Mouse (Mus musculus) kidney, postnatal 4 days (tissue): ENCODE results near the gene Tnip1.
"Not testable (repeated sequence)": the region's sequence is repeated elsewhere in the genome, so short reads cannot be mapped to it uniquely, and the experiment has no call there.

Experiments
- DNase-seq, 2 experiments: peaks; one replicate each; pipeline ENCODE4 v3.0.0; 2021; ENCODE audit warnings: mixed read lengths in 2 of 2

The Tnip1 gene

DNA sequence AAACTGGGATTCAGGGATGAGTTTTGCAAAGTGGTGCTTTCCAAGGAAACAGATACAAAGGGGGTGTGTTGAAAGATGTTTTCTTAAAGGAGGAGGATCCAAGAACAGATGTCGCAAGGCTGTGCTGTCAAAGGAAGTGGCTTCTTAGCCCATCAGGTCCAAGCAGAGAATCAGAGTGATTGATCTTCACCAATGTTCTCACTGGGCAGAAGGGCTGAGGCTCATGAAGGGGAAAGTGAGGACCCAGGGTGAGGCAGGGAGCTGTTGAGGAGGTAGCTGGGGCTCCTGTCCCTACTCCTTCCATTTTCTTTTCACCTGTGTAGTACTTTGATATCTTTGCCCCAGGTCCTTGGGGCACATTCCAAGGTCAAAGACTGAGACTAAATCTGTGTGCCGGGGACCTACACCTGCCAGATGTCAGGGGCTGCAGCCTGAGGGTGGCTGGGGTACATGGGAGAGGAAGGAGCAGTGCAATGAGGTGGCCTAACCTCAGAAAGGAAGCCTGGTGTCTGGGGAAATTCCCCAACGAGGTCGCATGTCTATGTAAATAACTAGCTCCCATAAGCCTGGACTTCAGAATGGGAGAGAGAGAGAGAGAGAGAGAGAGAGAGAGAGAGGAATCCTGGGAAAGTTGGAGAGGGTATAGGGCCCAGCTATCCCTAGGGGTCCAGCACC is 9.5 kb upstream of the Tnip1 start:
- no peak for DNase-seq

DNA sequence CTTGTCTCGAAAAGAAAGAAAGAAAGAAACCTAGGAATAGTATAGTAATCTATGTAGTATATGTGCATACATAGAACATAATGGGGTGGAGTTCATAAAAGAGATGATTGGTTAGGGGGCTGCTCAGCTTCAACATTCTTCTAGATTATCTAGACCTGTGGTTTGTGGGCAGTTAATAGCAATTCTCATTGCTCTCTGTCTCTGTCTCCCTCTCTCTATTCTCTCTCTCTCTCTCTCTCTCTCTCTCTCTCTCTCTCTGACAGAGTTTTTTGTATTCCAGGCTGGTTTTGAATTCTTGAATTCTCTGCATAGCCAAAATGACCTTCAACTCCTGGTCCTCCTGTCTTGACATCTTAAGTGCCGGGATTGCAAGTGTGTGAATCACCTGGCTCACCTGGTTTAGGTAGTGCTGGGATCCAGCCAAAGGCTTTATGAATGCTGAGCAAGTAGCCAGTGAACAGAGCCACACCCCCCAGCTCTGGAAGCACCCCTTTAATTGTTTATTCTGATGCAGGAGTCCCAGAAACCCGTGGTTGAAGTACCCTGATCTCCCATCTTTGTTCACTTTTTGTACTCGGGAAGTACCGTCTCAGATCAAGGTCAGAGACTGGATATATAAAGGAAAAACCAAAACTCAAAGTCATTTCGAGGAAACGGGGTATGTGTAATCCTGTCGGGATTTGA is 8.8 kb upstream of the Tnip1 start:
- no peak for DNase-seq

DNA sequence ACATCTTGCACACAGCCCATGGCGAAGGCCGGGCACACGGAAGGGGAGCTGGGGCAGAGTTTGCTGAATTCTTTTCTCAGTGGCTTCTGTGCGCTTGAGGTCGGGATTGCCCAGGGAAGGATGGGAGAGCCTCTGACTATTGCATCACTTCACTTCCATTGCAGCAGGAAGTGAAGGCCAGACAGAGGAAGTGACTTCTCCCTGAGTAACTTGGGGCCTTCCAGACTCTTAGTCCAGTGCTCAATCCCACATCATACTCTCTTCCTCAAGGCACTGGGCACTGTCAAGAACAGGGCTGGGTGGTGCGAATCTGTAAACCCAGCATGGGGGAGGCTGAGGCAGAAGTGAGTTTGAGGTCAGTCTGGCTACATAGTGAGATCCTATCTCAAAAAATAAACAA is 2.5 kb upstream of the Tnip1 start:
- no peak for DNase-seq

DNA sequence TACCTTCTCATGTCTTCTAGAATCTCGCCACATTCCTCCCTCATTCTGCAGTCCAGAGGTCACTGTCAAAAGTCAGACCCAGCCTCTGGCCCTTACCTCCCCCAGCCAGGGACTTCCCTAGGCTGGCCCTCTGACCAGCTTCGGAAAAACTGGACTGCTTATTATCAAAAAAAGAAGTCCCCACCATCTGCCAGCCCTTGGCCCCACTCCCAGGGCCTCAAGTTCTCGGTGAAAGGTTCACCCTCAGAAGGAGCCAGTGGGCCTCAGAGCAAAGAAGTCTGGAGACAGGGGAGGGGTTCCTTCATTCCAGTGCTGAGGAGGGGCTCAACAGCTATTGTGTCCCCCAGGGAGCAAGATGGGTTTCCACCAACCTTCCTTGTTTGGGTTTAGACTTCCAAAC is 796 bp downstream of the Tnip1 start:
- DNase-seq, result no peak

DNA sequence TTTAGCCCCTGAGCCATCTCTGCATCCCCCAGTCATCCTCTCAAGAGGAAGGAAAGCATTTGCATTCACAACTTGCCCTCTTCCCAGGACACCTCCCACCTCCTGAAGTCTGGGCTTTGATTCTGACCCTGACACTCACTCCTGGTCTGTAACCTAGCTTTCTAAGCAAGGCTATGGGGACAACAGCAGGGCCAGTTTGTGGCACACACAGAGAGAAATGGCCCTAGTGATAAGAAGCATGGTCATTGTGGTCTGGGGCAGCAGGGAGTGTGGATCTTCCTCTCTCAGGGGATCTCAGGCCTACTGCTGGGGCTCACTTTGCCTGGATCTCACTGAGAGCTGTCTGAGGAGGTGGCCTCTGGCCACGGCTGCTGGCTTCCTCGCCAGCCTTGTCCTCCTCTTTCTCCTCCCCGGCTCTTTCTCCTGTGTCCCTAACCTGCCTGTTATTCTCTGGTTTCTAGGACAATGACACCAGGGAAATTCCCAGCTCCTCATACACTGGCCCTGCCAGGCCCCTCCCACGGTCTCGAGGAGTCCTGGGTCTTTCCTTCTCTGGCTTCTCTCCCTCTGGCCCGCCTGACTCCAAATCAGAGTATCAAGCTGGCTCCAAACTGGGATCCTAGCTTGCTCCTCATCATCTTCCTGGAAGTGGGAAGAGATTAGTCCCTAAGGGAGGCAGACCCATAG is 1.4 kb downstream of the Tnip1 start:
- no peak for DNase-seq

DNA sequence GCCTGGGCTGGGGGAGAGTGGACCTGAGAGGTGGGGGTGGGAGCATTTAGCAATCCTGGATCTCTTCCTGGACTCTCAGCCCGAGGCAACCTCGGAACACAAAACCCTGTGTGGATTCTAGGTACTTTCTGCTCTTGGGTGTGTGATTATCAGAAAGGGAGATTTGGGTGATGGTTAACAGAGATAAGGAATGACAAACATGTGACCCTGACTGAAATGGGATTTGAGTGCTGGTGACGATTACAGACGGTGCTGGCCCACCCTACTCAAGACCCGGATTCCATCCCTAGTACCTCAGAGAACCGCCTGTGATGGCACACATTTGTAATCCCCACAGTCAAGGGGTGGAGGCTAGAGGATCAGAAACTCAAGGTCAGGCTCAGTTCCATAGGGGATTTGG is 2.5 kb downstream of the Tnip1 start:
- DNase-seq, result no peak

DNA sequence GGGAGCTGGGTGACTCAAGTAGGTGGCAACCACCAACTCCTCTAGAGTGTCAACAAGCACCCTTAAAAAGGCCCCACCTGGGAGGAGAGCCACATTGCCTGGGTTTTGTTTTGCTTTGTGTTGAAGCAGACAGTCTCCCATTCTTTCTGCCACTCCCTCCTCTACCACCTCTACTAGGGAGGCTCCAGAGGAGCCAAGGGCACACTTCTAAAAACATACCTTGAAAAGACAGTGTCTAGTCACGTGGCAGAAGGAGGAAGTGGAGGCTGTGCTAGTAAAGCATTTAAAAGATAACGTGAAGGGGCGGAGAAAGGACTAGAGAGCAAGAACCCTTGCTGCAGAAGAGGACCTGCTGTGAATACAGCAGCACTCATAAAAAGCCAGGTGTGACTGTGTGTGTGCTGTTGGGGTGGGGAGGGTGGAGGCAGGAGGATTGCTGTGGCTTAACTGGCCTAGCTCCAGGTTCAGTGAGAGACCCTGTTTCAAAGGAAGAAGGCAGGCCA is 4.1 kb downstream of the Tnip1 start:
- no peak for DNase-seq

DNA sequence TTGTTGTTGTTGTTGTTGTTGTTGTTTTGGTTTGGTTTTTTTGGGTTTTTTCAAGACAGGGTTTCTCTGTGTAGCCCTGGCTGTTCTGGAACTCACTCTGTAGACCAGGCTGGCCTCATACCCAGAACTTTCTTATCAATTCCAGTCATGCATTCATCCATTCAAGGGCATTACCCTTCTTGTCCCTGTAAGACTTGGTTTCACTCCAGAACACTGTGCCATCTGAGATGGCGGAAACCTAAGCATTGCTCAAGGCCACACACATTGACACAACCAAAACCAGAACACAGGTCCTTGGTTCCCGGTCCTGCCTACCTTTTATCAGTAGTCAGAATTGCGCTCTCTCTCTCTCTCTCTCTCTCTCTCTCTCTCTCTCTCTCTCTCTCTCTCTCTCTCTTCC is 5.0 kb downstream of the Tnip1 start:
- not testable (repeated sequence) for DNase-seq

DNA sequence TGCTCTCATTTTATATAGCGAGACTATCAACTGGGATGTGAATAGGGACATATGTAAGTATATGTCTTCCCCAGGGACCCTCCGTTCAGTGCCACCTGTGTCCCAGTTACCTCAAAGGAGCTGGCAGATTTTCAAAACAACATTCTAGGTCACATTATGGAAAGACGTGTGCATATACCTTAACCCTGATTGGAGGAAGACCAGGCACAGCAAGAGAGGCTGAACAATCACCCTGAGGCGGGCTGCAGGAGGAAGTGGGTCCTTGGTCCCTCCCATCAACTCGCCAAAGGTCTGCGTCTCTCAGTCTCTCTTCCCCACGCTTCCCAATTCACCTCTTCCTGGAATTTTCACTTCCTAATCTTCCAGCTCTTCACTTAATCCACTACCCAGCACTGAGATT is 5.8 kb downstream of the Tnip1 start:
- DNase-seq, result no peak

DNA sequence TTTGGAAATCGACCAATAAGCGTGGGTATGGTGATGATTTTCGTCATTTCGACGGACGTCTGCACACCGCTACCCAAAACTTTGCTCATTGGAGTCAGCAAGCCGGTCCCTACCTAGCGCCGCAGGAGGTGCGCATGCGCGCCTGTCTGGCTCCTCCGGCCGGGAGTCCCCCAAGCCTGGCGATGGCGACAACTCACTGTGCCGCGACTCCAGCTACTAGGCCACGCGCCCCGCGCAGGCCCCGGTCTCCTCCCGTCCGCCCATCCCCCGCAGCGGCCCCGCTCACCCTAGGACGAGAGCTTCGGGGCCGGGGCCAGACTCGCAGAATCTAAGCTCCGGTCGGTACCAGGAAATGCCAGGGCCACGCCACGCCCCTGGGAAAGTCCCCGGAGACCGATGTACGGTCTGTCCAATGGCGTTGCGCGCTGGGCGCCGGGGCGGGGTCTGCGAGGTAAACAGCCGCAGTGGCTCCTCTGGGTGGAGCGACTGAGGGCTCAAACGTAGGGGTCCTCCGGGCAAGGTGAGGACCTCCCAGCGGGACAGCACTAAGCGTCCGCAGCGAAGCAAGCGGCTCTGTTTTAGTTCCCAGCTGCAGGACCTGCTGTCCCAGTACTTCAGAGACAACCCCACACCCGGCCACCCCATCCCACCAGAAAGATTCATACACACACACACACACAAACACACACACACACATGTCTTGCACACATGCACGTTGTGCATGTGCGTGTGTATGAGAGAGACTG is 6.8 kb downstream of the Tnip1 start:
- DNase-seq, result peak; percentile 99 to 100

DNA sequence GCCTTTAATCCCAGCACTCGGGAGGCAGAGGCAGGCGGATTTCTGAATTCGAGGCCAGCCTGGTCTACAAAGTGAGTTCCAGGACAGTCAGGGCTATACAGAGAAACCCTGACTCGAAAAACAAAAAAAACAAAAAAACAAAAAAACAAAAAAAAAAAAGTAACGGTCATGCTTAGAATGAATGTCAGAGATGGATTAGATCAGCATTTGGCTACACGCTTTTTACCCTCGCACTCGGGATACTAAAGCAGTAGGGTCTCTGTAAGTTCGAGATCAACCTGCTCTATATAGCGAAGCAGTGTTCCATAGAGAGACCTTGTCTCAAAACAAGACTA is 7.3 kb downstream of the Tnip1 start:
- DNase-seq, result not testable (repeated sequence)

DNA sequence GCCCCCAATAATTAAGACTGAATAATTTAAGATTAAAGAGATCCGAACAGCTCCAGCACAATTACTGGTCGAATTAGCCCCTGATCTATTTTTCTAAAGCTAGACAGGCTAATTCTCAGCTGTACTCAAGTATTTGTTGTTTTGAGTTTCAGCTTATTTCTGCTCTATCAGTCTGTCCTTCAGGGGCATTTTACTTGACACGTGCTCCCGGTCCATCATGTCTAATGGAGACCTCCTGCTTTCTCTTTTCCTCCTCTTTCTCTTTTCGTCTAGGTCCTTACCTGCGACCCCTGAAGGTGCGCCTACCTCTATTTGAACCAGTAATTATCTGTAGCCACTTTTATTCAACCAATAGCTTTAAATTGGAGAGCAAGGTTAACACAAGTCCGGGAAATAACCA is 8.0 kb downstream of the Tnip1 start:
- no peak for DNase-seq

DNA sequence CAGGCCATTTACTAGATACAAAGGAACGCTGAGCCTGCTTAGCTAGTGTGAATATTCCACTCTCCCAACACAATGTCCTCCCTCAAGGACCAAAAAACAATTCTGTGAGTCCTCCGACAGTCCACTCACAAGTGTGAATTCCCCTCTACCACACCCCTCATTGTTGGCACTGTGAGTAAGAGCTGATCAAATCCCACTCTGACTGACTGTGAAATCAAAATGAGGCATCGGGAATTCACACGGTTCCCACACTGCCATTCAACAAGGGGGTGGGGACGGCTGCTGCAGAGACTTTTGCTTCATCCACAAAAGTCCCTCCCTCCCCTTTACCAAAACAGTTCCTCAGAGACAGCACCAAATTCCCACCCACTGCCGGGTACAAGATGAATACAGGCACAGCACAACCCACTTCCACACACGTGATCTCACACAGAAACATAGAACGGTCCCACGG is 8.7 kb downstream of the Tnip1 start:
- no peak for DNase-seq

DNA sequence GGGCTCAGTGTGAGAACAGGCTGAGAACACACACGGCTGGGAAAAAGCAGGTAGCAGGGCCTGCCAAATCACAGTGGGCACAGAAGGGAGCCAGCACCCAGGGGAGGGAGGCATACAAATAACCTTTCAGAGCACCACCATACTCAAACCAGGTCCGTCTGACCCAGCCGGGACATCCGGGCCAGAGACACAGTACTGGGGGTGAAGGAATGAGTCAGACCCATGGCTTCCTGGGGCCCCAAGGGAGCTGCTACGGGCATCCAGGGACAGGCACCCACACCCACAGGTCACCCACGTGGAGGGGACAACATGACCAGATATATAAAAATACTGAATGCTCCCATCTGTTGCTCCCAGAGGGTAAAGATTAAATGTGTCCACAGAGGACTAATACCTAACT is 10.1 kb downstream of the Tnip1 start:
- DNase-seq, result no peak

DNA sequence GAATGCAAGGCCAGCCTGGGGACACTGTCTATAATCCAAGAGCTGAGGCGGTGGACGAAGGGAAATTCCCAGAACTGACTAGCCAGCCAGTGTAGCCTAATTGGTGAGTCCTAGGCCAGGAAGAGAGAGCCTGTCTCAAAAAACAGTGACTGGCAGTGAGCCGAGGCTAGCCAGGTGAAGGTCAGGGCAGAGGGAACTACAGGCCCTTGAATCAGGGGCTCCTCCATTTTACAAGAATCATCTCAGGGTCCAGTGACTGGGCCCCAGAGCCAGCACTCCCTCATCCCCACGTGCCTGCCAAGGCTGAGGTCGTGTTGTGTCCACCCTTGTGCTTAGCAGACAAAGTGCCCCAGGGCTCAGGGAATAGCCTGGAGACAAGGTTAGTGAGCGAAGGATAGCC is 12.0 kb downstream of the Tnip1 start:
- DNase-seq, result no peak

DNA sequence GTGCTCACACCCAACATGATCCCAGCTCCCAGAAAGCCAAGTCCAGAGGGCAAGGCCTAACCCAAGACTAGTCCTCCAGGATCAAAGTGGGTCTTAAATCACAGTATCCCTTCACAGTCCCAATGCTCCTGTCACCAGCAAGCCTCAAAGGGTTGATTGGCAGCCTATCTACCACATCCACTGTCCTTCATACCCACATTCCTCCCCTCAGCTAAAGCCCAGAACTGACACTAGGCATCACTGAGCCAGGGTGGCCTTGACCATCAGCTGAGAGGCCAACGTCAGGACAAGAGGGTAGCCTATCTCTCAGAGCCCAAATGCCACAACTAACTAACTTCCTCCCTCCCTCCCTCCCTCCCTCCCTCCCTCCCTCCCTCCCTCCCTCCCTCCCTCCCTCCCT is 13.0 kb downstream of the Tnip1 start:
- no peak for DNase-seq

DNA sequence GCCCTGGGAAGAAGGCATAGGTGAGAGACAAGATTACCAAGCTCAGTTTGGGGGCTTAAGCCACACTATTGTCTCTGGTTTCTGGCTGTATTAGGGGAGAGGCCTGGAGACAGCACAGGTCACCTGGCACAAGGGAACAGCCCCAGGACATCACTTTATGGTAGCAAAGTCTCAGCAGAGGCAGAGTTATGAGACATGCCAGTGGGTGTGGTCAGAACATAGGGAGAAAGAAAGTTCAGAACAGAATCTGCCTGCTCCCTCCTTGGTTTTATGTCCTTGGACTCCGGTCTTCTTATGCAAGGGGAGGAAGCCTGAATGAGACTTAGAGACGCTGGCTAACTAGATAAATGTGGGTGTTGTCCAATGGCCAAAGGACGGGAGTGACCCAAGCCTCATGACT is 18.0 kb downstream of the Tnip1 start:
- no peak for DNase-seq

DNA sequence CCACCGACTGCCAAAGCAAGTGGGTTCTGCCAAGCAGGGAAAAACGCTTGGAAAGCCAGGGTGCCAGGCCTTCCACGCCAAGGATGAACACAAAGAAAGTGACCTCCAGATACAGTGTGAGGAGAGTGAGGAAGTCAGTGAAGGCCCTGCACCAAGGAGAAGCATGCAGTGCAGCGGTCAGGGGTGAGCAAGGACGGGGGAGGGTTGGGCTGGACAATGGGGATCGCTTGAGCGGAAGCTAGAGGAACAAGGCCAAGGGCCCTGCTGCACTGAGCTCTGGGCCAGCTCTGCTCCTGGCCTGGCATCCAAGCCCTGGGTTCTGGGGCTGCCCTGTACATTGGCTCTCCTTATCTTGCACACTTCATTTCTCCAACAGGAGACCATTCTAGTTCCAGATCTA is 22.7 kb downstream of the Tnip1 start:
- DNase-seq, result no peak

DNA sequence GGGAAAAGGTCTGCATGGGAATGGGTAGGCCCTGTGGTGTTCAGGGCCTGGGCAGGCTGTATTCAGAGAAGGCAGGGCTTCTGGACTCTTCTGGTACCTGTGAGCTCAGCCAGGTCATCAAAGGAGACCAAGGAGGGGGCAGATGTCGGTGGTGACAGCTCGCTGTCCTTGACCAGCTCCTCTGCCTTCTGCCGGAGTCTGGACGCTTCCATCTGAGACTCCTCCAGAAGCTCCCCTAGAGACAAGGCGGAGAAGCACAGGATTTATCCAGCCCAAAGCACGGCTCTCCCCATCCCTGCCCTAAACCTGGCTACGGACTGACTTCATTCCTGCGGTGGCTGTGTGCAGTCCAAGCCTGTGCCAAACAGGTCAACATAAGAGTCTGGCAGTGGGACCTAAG is 23.2 kb downstream of the Tnip1 start:
- DNase-seq, result no peak

DNA sequence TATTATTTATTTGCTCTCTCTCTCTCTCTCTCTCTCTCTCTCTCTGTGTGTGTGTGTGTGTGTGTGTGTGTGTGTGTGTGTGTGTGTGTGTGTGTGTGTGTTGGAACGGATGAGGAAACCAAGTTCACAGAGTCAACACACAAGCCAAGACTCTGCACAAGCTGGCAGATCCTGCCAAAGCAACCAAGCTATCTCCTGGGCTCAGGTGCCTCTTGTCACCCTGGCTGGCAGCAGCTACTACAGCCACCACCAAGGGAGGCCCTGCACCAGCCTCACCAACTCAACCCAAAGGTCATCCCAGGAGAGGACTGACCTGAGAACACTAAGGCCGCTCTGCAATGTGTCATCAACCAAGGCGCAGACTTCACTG is 26.0 kb downstream of the Tnip1 start:
- no peak for DNase-seq

DNA sequence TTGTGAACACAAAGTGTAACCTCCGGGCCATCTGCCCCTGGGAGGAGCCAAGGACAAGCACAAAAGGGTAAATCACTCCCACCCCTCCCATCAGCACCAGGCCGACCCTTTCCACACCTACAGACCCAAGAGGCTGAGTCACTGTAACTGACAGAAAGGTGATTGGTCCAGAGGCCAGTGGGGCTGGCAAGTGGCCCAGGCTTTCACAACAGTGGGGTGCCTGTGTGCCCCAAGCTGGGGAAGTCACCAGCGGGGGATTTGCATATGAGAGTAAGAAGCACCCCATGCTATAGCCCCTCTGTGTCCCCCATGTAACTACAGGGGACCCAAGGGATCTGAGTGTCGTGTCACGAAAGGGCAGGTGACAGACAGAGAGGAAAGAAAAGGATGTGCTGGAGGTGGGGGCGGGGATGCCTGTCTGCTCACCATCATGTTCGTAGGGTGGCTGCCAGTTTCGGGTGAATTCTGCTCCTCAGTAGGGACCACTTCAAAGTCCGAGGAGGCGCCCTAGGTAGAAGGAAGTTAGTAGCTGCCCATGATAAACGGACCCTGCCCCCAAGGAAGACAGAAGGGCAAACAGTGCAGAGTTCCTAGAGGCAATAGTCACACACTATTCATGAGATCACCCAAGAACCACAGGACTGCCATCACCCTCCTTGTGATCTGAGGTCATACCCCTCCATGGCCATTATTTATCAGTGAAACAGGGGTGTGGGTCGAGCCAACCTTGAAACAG is 26.5 kb downstream of the Tnip1 start:
- DNase-seq, result no peak

DNA sequence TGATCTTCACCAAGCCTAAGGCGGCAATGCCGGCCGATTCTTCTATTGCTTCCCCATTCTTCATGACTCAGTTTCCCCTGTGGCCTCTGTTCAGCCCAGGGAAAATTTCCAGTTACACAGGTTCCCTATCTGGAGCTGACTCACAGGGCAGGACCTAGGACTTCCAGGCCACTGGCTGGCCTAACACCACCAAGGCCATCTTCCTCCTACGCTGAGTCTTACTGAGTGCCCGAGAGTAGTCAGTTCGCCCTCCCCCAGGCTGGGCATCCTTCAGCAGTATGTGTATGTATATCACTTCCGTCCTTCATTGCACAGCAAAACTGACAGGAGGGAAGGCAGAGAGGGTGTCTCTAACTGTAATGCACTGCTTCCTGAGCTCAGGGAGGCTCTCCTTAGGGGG is 28.5 kb downstream of the Tnip1 start:
- no peak for DNase-seq

DNA sequence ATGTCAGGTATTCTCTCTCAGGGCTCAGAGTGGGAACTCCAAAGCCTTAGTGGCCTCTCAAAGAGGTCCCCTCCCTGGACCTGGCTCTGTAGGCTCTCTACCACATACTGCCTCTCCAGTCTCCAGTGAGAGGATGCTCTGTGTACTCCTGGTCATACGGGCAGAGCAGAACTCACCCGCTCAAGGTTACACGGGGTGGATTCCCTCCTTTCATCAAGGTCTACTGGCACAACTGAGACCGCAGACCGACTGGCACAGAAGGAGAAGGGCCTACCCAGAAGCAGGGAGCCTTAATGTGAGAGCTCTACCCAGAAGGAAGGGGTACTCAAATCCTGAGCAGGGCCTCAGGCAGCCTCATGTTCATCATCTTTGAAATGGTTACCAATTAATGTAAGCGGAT is 30.2 kb downstream of the Tnip1 start:
- no peak for DNase-seq
